Mouse (Mus musculus) heart, adult 2 months (tissue): Measurements from ENCODE around the gene Fbxo22. TPM values are rescaled to one million over a fixed set of nuclear protein-coding genes. Genes with fewer than 3 reads are reported as not detected.

ENCODE experiments used
- DNase-seq, 2 experiments: peaks; one replicate each; pipeline ENCODE4 v3.0.0; 2021
- H3K27ac ChIP-seq: fragments of 200-600 bp; 2 replicates; pipeline ENCODE4 v1.8.1; 2022
- H3K27me3 ChIP-seq: fragments of 200-500 bp; 2 replicates; pipeline ENCODE4 v1.6.1; 2012; ENCODE audit warnings: mild to moderate bottlenecking, low read length, inconsistent platforms, mixed read lengths; ENCODE audit not compliant: control insufficient read depth, insufficient read depth
- H3K36me3 ChIP-seq: fragments of 200-500 bp; 2 replicates; pipeline ENCODE4 v1.6.1; 2012; ENCODE audit warnings: low read length, inconsistent platforms; ENCODE audit not compliant: control insufficient read depth, insufficient read depth
- H3K4me1 ChIP-seq: fragments of 200-500 bp; 2 replicates; pipeline ENCODE4 v1.6.1; 2011; ENCODE audit warnings: low read length; ENCODE audit not compliant: control insufficient read depth, insufficient read depth
- H3K4me3 ChIP-seq: fragments of 200-600 bp; 2 replicates; pipeline ENCODE4 v1.8.1; 2022
- H3K79me2 ChIP-seq: fragments of 200-500 bp; replicated peaks from 2 replicates; pipeline ENCODE4 v1.6.1; 2012; ENCODE audit warnings: mild to moderate bottlenecking, inconsistent platforms, low read length, moderate library complexity, mixed read lengths; ENCODE audit not compliant: control insufficient read depth, insufficient read depth
- H3K9ac ChIP-seq: fragments of 200-500 bp; 2 replicates; pipeline ENCODE4 v1.6.1; 2012; ENCODE audit warnings: low read depth, mild to moderate bottlenecking, control low read depth, inconsistent platforms, low read length, mixed read lengths
- CTCF ChIP-seq: fragments of 200-600 bp; IDR thresholded peaks from 2 replicates; pipeline ENCODE4 v1.8.1; 2022; ENCODE audit warnings: antibody characterized with exemption, mild to moderate bottlenecking, moderate library complexity
- EP300 ChIP-seq: fragments of 200-500 bp; IDR thresholded peaks from 2 replicates; pipeline ENCODE4 v1.6.1; 2011; ENCODE audit warnings: low read depth, low read length, control low read depth; ENCODE audit not compliant: insufficient read depth
- POLR2A ChIP-seq: fragments of 200-500 bp; IDR thresholded peaks from 2 replicates; pipeline ENCODE4 v1.6.1; 2011; ENCODE audit warnings: mild to moderate bottlenecking, low read depth, low read length, control low read depth; ENCODE audit not compliant: insufficient read depth
- WGBS: fragments of 180-500 bp; shearing (Covaris S2); methylation state at CpG from one replicate; pipeline ENCODE4 v1.1.7; 2018; 5-methylcytosine and 5-hydroxymethylcytosine counted together
- intact Hi-C: fragments of 180-260 bp; cut with DNase I; formaldehyde crosslinking; loops from one replicate; pipeline ENCODE4 v1.15.1; 2025
- polyA plus RNA-seq: library from polyadenylated mRNA; depleted of rRNA; stranded (reverse); fragments of >200 nt; gene quantifications from 2 replicates; pipeline ENCODE4 v1.2.3, GENCODE M21; 2012
- total RNA-seq, 2 experiments: library from RNA; stranded (reverse); gene quantifications; 2 replicates each; pipeline ENCODE4 v1.2.3; 2021

The Fbxo22 gene
- total and polyA plus RNA-seq, 3 experiments: 12.9 to 34.7 (median 31.4) TPM

DNA sequence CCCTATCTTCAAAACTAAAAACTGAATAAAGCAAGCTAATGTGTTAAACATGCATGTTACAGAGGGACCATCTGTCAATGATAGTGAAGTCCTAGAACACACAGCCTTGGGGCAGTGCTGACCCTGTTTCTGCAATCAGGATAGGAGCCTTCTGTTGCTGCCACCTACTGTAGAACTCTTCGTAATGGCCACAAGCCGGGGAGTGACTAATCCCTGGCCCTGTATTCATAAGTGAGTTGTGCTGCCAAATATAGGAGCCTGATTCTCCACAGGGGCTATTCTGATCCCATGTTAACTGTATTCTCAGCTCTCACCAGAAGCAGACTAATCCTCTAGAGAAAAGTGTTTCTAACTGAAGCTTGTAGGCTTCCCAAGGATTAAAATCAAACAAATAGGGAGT is 9.4 kb upstream of the Fbxo22 start:
- WGBS: 34% methylated on average over 2 of the region's 2 CpGs
- DNase-seq: no peak
- no peaks in the 10 kb centered on the region for H3K79me2 ChIP-seq
- no peaks in the 10 kb centered on the region for H3K36me3 ChIP-seq
- no peak overlapping the region for H3K9ac ChIP-seq
- intact Hi-C loops: no loop called here
- TF ChIP-seq CTCF: peak; percentile 36
- TF ChIP-seq POLR2A: no peak
- TF ChIP-seq EP300: no peak
- H3K27me3 ChIP-seq: no peaks in the 10 kb centered on the region
- H3K4me1 ChIP-seq: no peaks in the 10 kb centered on the region
- no peak overlapping the region for H3K27ac ChIP-seq
- no peak overlapping the region for H3K4me3 ChIP-seq

DNA sequence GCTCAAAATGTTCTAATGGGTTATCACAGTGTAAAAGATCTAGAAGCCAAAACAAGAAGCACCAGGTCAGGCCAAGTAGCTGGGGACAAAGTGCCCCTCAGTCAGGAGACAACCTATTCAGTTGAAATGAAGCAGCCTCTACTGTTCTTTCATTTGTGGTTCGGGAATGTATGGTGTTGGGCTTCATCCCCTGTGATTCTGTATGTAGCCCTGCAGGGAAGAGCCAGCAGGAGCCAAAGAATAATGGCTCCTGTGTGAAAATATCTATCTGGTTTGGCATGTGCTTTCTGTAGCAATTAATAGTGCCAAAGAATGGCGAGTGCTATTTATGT is 301 bp upstream of the Fbxo22 start:
- peak overlapping the region; percentile 73 for H3K4me3 ChIP-seq
- H3K4me1 ChIP-seq: peaks cover 6% of the 10 kb centered on the region
- H3K79me2 ChIP-seq: peaks cover 7% of the 10 kb centered on the region
- intact Hi-C loops: loop anchor here (2.0 to 5.0 kb wide), 3 partner anchors 16 to 104 kb away; no protein-coding TSS in a partner anchor
- TF ChIP-seq EP300: no peak
- TF ChIP-seq POLR2A: no peak
- TF ChIP-seq CTCF: no peak
- peaks cover 20% of the 10 kb centered on the region for H3K36me3 ChIP-seq
- 0% methylated on average over 2 of the region's 2 CpGs for WGBS
- H3K9ac ChIP-seq: peak overlapping the region; percentile 97
- no peaks in the 10 kb centered on the region for H3K27me3 ChIP-seq
- peak overlapping the region; percentile 73 for H3K27ac ChIP-seq
- no peak for DNase-seq

DNA sequence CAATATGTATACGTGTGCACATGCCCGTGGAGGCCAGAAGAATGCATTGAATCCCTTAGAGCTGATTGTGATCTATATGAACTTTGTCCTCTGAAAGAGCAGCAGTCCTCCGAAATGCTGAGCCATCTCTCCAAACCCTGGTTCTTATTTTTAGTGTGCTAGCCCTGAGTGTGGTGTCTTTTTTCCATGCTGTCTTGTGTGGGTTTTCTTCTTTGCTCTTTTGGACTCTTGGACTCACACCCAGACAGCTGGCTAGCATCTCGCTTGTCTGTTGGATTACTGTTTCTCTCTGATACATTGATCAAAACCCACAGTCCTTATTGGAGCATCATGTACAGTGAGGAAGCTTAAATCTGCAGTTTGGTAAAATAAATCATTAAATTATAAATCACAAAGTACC is 2.9 kb downstream of the Fbxo22 start:
- intact Hi-C loops: no loop called here
- Histone ChIP-seq H3K36me3 (peaks cover 47% of the 10 kb centered on the region), H3K27me3 (no peaks in the 10 kb centered on the region), H3K4me1 (peaks cover 7% of the 10 kb centered on the region), H3K27ac (no peak overlapping the region), H3K4me3 (no peak overlapping the region), H3K9ac (no peak overlapping the region), H3K79me2 (peaks cover 9% of the 10 kb centered on the region)
- no peak for TF ChIP-seq POLR2A
- TF ChIP-seq CTCF: no peak
- TF ChIP-seq EP300: no peak
- DNase-seq: no peak
- WGBS: 58% methylated on average over 4 of the region's 4 CpGs

DNA sequence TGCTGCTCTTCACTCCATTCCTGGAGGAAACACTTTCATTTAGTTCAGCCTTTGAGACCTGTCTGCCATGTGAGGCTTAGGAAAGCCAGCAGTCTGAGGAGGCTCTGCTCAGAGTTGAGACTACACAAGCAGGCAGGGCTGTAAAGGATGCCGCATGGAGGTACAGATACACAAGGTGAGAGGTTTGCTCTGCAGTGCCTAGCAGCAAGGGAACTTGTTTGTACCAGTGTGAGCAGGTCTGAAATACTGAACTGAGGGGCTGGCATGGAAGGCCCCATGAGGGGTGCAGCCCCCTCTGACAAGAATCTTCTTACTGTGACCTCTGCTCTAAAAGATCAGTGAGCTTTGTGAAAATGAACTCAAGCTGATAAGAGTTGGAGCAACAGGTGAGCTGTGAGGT is 4.7 kb downstream of the Fbxo22 start:
- Histone ChIP-seq H3K4me1 (peaks cover 6% of the 10 kb centered on the region), H3K36me3 (peaks cover 50% of the 10 kb centered on the region), H3K27ac (no peak overlapping the region), H3K79me2 (peaks cover 9% of the 10 kb centered on the region), H3K27me3 (no peaks in the 10 kb centered on the region), H3K9ac (no peak overlapping the region), H3K4me3 (no peak overlapping the region)
- TF ChIP-seq EP300 (no peak), POLR2A (no peak), CTCF (no peak)
- WGBS: 95% methylated on average over 1 of the region's 1 CpGs
- DNase-seq: no peak
- intact Hi-C loops: no loop called here

DNA sequence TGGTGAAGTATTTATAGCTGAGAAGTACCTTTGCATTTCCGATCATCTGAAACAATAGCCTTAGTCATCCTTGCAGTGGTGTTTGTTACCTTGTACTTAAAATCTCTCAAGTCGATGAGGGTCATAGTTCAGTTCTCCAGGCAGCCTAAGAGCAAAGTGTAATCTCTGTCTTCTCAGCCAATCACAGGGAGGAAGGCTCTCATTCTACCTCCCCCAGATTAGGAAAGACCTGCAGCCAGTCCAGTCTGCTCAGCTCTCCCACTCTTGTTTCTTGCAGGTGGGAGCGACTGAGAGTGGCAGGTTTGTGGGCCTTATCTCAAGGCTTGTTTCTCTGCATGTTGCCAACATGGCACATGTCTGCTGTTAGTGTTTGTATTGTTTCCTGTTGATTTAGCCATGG is 6.3 kb downstream of the Fbxo22 start:
- WGBS: 72% methylated on average over 3 of the region's 3 CpGs
- intact Hi-C loops: no loop called here
- H3K27me3 ChIP-seq: no peaks in the 10 kb centered on the region
- no peak overlapping the region for H3K4me3 ChIP-seq
- H3K4me1 ChIP-seq: peaks cover 3% of the 10 kb centered on the region
- peaks cover 49% of the 10 kb centered on the region for H3K36me3 ChIP-seq
- no peak overlapping the region for H3K9ac ChIP-seq
- DNase-seq: no peak
- no peak for TF ChIP-seq POLR2A
- TF ChIP-seq CTCF: no peak
- no peak for TF ChIP-seq EP300
- peaks cover 7% of the 10 kb centered on the region for H3K79me2 ChIP-seq
- H3K27ac ChIP-seq: no peak overlapping the region

DNA sequence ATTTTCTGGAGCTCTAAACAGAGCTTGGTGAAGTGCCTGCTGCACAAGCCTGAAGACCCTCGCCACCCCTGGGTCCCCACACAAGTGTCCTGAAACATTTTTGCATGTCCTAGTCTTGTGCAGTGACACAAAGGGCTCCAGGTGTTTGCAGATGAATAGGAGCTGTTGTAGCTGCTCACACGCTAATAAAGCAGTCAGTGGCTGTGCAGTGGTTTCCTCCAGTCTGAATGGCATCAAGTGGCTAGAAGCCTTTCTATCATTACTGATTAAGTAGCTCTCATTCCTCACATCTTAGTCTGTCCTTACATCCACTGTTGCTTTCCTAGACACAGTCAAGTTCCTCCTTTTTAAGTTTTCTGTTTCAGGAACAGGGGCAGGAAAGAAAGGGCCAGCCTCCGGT is 6.9 kb downstream of the Fbxo22 start:
- intact Hi-C loops: no loop called here
- Histone ChIP-seq H3K9ac (no peak overlapping the region), H3K27me3 (no peaks in the 10 kb centered on the region), H3K36me3 (peaks cover 43% of the 10 kb centered on the region), H3K79me2 (peaks cover 7% of the 10 kb centered on the region), H3K27ac (no peak overlapping the region), H3K4me1 (peaks cover 3% of the 10 kb centered on the region), H3K4me3 (no peak overlapping the region)
- DNase-seq: no peak
- TF ChIP-seq POLR2A (no peak), EP300 (no peak), CTCF (no peak)
- 82% methylated on average over 3 of the region's 3 CpGs for WGBS
